Mouse (Mus musculus) lung, embryonic 14.5 days (tissue): ENCODE measurements at regions not wholly inside any gene's neighbourhood (a gene's known extent, or its start where the extent isn't known, plus 50 kb on each side); places are given as distances from the start of the nearest gene placed in this dataset.

ENCODE experiments used
- ATAC-seq: fragments of 200-750 bp; cut with Nextera tagmentation; 2 replicates; pipeline ENCODE4 v1.8.0; 2017; ENCODE audit warnings: mild to moderate bottlenecking, moderate TSS enrichment, moderate library complexity; ENCODE audit not compliant: insufficient read depth
- DNase-seq: peaks from one replicate; pipeline ENCODE4 v3.0.0-alpha.2; 2015
- H3K27ac ChIP-seq: fragments of 300-500 bp; sonication (generic); 2 replicates; pipeline ENCODE4 v1.5.1; 2014; ENCODE audit warnings: low read depth, mild to moderate bottlenecking, moderate library complexity
- H3K27me3 ChIP-seq: fragments of 300-500 bp; sonication (generic); 2 replicates; pipeline ENCODE4 v1.6.1; 2014; ENCODE audit warnings: low read length, control low read depth; ENCODE audit not compliant: insufficient read depth
- H3K36me3 ChIP-seq: fragments of 300-500 bp; sonication (generic); 2 replicates; pipeline ENCODE4 v1.6.1; 2014; ENCODE audit warnings: control low read depth; ENCODE audit not compliant: insufficient read depth
- H3K4me1 ChIP-seq: fragments of 300-500 bp; sonication (generic); 2 replicates; pipeline ENCODE4 v1.6.1; 2014; ENCODE audit warnings: antibody characterized with exemption, control low read depth; ENCODE audit not compliant: insufficient read depth
- H3K4me2 ChIP-seq: fragments of 300-500 bp; sonication (generic); 2 replicates; pipeline ENCODE4 v1.6.1; 2014; ENCODE audit warnings: mild to moderate bottlenecking
- H3K4me3 ChIP-seq: fragments of 300-500 bp; sonication (generic); 2 replicates; pipeline ENCODE4 v1.5.1; 2014; ENCODE audit warnings: low read depth, low read length
- H3K9ac ChIP-seq: fragments of 300-500 bp; sonication (generic); 2 replicates; pipeline ENCODE4 v1.6.1; 2014
- H3K9me3 ChIP-seq: fragments of 300-500 bp; sonication (generic); 2 replicates; pipeline ENCODE4 v1.6.1; 2016; ENCODE audit warnings: low read depth, low read length, control low read depth
- CTCF ChIP-seq: IDR thresholded peaks from 2 replicates; pipeline ENCODE4 v1.5.1; 2016; ENCODE audit warnings: antibody characterized with exemption, low read depth
- WGBS: fragments of 180-500 bp; shearing (Covaris S2); extraction: QIAGEN DNeasy Blood & Tissue Kit; methylation state at CpG from one replicate; pipeline ENCODE4 v1.1.7; 2014; 5-methylcytosine and 5-hydroxymethylcytosine counted together

DNA sequence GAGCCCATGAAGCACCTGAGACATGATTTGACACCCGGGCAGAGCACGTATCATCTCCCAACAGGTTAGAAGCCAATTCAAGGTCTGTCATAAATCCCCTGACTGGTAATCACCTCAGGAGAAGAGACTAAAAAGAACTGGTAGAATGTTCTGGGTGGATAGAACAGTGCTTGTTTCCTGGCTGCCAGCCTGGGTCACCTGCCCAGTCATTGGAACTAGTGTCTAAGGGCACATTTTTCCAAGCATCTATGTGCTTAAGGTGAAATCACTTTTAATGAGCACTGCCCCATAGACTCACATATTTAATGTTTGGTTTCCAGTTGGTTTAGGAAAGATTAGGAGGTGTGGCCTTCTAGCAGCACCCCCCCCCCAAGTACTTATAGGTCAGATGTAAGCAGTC is 162.0 kb upstream of the Jun start:
- Histone ChIP-seq H3K27ac (no peak overlapping the region), H3K4me3 (no peak overlapping the region), H3K36me3 (no peaks in the 10 kb centered on the region), H3K4me1 (no peaks in the 10 kb centered on the region), H3K9me3 (no peaks in the 10 kb centered on the region), H3K4me2 (no peak overlapping the region), H3K27me3 (no peaks in the 10 kb centered on the region), H3K9ac (no peak overlapping the region)
- TF ChIP-seq CTCF = no peak
- no peak for DNase-seq
- ATAC-seq = no peak
- WGBS = 95% methylated on average over 2 of the region's 2 CpGs

DNA sequence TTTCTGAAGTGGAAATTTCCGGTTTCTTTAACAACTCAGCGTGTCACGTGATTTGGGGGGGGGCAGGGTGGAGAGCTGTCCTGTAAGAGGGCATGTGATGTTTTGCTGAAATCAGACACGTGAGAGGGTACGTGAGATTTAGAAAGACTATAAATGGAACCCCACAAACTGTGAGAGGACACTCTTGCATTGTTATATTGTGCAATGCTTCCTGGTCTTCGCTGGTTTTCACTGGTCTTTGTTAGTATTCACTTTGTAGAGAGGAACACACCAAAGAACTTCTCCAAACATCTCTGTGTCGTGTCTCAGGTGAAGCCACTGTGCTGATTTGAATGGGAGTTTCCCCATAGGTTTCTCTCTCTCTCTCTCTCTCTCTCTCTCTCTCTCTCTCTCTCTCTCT is 163.2 kb upstream of the Jun start:
- no peaks in the 10 kb centered on the region for H3K27me3 ChIP-seq
- ATAC-seq = no peak
- WGBS = 77% methylated on average over 7 of the region's 7 CpGs
- H3K36me3 ChIP-seq = no peaks in the 10 kb centered on the region
- H3K27ac ChIP-seq = no peak overlapping the region
- no peak overlapping the region for H3K4me3 ChIP-seq
- no peak for DNase-seq
- no peaks in the 10 kb centered on the region for H3K9me3 ChIP-seq
- no peak for TF ChIP-seq CTCF
- H3K4me1 ChIP-seq = no peaks in the 10 kb centered on the region
- no peak overlapping the region for H3K9ac ChIP-seq
- H3K4me2 ChIP-seq = no peak overlapping the region

GRCm38 (mm10) chr4:95230461-95230860 is 178.4 kb upstream of the Jun start:
- H3K9ac ChIP-seq = no peak overlapping the region
- no peak for DNase-seq

GRCm38 (mm10) chr4:95233034-95233433 is 181.0 kb upstream of the Jun start:
- Histone ChIP-seq H3K4me1 (no peaks in the 10 kb centered on the region), H3K4me3 (no peak overlapping the region), H3K4me2 (no peak overlapping the region), H3K36me3 (no peaks in the 10 kb centered on the region), H3K9me3 (no peaks in the 10 kb centered on the region), H3K27ac (no peak overlapping the region), H3K9ac (no peak overlapping the region), H3K27me3 (no peaks in the 10 kb centered on the region)
- no peak for TF ChIP-seq CTCF
- ATAC-seq = no peak
- DNase-seq = no peak

More at GRCm38 (mm10) chr4:95230461-95230860, 178.4 kb upstream of the Jun start:
- TF ChIP-seq CTCF = no peak
- no peaks in the 10 kb centered on the region for H3K36me3 ChIP-seq
- no peak overlapping the region for H3K4me3 ChIP-seq
- H3K4me1 ChIP-seq = no peaks in the 10 kb centered on the region
- no peak for ATAC-seq
- 64% methylated on average over 1 of the region's 1 CpGs for WGBS
- no peak overlapping the region for H3K4me2 ChIP-seq
- H3K27me3 ChIP-seq = no peaks in the 10 kb centered on the region
- no peak overlapping the region for H3K27ac ChIP-seq
- no peaks in the 10 kb centered on the region for H3K9me3 ChIP-seq

DNA sequence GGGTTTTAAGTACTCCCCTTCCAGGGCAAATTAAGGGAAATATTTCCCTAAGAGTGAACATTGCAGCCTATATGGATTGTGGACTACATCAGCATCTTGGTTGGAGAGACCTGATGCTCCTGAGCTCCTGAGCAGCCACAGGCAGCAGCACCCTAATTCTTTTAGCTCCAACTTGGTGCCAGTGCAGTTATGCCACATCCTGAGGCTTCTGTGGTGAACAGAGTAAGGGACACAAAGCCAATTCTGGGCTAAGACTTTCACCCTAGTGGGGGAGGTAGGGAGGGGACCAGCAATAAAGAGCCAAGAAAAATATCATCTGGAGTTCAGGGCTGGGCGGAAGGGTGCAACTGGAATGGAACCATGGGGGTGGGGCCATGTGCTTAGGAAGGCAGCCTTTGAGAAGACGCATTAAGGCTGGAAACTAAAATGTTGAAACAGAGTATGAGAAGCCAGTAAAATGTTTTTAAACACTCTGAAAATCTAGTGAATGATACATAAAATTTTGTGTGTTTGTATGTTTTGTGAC is 182.1 kb upstream of the Jun start:
- Histone ChIP-seq H3K36me3 (no peaks in the 10 kb centered on the region), H3K4me3 (no peak overlapping the region), H3K27ac (no peak overlapping the region), H3K27me3 (no peaks in the 10 kb centered on the region), H3K4me2 (no peak overlapping the region), H3K9ac (no peak overlapping the region), H3K9me3 (no peaks in the 10 kb centered on the region), H3K4me1 (no peaks in the 10 kb centered on the region)
- no peak for TF ChIP-seq CTCF
- ATAC-seq = no peak
- WGBS = 66% methylated on average over 2 of the region's 2 CpGs
- no peak for DNase-seq

DNA sequence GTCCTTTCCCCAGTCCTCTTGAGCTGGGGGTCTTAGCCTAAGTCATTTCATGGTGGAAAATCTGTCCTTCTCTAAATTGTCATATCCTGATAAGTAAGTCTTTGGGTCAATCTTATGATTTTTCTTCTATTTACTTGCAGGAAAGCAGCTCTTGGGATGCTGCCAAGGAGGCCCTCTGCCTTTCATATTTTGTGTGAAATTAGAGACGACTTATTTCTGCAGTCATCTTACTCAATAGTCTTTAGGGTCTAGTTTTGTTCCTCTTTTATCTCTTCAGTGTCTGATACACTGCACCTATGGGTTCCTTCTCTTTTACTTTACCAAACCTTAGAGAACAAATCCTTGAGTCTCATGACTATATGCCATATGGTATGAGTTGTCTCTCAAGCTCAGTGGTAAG is 196.0 kb upstream of the Jun start:
- WGBS = 30% methylated on average over 1 of the region's 1 CpGs
- Histone ChIP-seq H3K4me2 (no peak overlapping the region), H3K9me3 (no peaks in the 10 kb centered on the region), H3K4me1 (no peaks in the 10 kb centered on the region), H3K36me3 (no peaks in the 10 kb centered on the region), H3K9ac (no peak overlapping the region), H3K27me3 (no peaks in the 10 kb centered on the region), H3K4me3 (no peak overlapping the region), H3K27ac (no peak overlapping the region)
- ATAC-seq (no peak), DNase-seq (peak; percentile 68)
- TF ChIP-seq CTCF = no peak

GRCm38 (mm10) chr4:95249031-95249430 is 197.0 kb upstream of the Jun start:
- TF ChIP-seq CTCF = no peak
- H3K27me3 ChIP-seq = no peaks in the 10 kb centered on the region
- no peak overlapping the region for H3K9ac ChIP-seq
- no peak for ATAC-seq
- H3K9me3 ChIP-seq = no peaks in the 10 kb centered on the region
- no peaks in the 10 kb centered on the region for H3K36me3 ChIP-seq
- H3K27ac ChIP-seq = no peak overlapping the region
- H3K4me2 ChIP-seq = no peak overlapping the region
- DNase-seq = no peak
- H3K4me1 ChIP-seq = no peaks in the 10 kb centered on the region
- 78% methylated on average over 4 of the region's 4 CpGs for WGBS
- no peak overlapping the region for H3K4me3 ChIP-seq

DNA sequence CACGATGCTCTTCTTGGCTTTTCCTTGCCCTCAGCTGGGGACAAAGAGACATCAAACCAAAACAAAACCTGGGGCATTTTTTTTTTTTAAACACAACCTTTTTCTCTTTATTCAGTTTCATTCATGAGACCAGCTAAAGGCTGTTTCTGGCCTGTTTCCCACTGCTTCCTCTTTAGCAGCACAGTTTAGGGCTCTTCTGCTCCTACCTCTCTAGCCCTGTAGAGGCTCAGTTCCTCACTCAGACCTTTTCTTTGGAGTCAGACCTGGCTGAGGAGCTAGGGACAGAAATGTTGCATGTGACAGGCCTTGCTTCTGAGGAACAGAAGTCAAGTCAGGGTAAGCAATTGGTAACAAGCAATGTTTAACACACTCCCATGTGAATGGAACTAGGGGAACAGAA is 198.1 kb upstream of the Jun start:
- DNase-seq (no peak), ATAC-seq (no peak)
- no peak overlapping the region for H3K4me3 ChIP-seq
- H3K4me2 ChIP-seq = no peak overlapping the region
- H3K9ac ChIP-seq = no peak overlapping the region
- H3K27me3 ChIP-seq = no peaks in the 10 kb centered on the region
- no peaks in the 10 kb centered on the region for H3K9me3 ChIP-seq
- no peaks in the 10 kb centered on the region for H3K4me1 ChIP-seq
- no peak for TF ChIP-seq CTCF
- WGBS = 67% methylated on average over 1 of the region's 1 CpGs
- H3K27ac ChIP-seq = no peak overlapping the region
- H3K36me3 ChIP-seq = no peaks in the 10 kb centered on the region
